Mouse (Mus musculus) kidney, adult 8-10 months (tissue): ENCODE data around the gene Acvr1.

ENCODE experiments used
- DNase-seq, 2 experiments: peaks; one replicate each; pipeline ENCODE4 v3.0.0; 2022

Acvr1 gene

DNA sequence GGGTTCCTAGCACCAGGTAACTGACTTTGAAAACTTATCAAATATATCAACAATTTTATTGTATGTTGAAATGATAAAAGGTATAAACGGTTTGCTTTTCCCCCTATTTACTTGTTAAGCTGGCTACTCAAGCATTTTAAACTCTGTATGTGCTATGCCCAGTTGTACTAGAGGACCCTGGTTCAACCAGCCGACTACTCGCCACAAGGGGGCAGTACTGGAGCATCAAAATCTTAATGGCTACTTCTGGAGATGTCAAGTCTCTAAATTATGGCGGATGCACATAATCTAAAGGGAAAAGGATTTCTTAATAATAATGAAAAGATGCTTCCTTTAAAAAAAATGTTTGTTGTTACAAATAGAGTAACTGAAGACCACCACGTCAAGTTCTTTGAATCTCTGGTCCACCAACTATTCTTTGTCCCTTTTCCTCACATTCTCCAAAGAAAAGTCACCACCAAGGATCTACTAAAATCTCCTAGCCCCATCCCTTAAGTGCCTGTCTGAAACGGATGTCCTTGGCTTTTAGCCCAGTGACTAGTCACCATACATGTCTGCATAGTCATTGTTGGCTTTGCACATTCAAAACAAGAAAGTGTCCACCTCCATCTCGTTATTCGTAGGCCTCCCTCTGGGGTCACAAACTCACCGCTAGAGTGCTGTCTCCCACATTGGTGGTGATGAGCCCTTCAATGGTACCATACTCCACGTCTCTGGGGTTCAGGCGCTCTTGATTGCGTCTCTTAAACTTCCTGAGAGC is 89.8 kb downstream of the Acvr1 start:
- peak; percentile 62 to 92 for DNase-seq

DNA sequence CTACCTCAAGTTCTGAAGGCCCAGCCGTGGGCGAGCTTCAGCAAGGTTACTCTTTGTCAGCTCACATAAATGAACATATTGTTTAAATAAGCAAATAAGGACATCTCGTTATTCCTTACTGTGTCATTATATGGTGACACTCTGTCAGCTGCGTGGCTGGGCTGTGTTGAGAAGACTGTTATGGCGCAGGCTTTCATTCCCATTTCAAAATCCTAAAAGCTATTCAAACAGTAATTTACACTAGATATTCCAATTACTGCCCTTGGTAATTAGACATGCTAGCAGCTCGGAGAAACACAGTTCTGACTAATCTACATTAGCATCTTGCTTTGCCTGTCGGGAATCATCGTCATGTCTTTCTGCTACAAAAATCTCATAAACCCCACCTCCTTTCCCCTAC is 91.4 kb downstream of the Acvr1 start:
- DNase-seq: no peak

DNA sequence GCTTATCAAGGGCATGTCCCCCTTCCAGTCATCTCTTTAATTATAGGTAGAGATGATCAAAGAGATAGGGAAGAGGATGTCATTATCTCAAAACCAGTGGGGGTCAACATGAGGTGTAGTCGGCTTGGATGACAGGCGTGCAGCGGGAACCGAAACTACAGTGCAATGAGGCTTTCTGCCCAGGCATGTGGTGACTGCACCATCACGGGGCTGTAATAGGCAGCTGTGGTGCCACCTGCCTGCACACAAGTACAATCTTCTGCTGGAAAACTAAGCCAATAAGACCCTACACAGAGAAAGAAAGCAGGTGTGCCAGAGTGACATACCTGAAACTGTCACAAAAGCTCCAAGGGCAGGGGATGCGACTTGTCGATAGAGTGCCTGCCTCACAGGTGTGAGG is 96.7 kb downstream of the Acvr1 start:
- no peak for DNase-seq

DNA sequence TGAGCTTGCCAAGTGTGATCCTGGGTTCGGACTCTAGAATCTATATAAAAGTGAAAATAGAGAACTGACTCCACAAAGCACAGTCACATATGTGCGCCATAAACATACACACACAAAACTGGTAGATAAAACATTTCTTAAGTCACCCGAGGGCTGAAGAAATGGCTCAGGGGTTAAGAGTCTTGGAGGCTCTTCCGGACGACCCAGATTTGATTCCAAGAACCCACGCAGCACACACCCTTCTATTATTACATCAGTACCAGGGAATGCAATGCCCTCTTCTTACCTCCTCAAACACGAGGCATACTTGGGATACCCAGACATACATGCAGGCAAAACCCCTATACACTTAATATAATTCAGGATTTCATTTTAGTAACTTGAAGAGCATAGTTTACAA is 97.1 kb downstream of the Acvr1 start, which contains the start of gene Gm17409:
Gene Gm17409 (plus strand): TSS at position 301 of the 400 bp plus-strand sequence.
- no peak for DNase-seq

DNA sequence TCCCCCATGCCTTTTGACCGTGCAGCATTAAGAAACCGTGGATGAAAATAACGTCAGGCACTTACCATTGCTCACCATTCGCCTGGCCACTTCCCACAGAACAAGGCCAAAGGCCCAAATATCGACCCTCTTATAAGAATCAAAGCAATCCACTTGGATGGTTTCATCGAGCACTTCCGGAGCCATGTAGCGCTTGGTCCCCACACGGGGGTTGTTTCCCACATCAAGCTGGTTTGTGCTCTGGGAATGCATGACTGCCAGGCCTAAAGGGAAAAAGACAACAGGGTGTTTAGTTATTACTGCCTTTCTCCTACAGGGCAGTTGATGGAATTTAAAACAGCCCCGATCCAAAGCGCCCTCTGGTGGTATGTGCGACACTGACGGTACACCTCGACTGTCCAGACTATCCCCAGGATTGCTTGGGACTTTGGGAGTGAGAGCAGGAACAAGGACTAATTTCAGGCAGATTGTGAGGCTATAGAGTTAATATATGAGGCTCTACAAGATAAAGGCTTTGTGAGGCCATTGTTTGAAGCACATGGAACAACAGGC is 108.1 kb downstream of the Acvr1 start:
- peak in 1 of 2 experiments; percentile 39 for DNase-seq

DNA sequence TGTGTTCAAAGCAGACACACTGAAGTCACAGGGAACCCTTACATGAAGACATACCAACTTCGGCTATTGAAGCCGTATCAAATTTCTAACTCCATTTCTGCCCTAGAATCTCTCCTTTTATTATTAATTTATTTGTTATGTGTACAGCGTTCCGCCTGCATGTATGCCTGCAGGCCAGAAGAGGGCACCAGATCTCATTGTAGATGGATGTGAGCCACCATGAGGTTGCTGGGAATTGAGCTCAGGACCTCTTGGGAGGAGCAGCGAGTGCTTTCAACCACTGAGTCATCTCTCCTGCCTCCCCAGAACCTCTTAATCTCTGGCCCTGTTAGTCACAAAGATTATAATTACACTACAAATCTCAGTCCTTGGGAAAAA is 109.5 kb downstream of the Acvr1 start:
- no peak for DNase-seq

DNA sequence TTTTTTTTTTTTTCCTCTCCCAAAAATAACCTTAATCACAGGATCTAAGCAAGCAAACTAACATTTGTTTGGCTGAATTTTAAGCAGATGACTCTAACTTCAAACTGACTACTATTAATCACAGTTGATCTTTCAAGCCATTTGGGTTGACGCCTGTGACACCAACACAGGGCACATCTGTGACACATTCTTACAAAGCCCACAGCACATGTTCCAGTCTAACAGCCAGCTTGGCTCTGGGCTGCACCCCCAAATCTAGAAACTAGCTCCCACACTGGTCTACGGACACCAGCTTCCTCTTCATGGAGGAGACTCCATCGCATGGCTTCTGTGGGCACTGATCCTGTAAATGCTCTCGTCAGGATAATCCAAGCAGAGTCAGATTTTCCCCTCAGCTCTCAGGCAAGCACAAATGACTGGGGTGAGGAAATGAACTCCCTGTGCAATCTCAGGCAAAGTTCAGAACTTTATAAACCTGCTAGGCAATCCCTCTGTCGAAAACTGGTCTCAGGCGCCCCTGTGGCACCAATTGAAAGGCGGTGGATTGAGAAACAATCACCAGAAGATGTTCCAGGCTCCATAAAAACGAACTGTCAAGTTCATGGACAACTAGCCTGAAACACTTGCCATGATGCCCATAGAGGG is 110.0 kb downstream of the Acvr1 start:
- DNase-seq: no peak

DNA sequence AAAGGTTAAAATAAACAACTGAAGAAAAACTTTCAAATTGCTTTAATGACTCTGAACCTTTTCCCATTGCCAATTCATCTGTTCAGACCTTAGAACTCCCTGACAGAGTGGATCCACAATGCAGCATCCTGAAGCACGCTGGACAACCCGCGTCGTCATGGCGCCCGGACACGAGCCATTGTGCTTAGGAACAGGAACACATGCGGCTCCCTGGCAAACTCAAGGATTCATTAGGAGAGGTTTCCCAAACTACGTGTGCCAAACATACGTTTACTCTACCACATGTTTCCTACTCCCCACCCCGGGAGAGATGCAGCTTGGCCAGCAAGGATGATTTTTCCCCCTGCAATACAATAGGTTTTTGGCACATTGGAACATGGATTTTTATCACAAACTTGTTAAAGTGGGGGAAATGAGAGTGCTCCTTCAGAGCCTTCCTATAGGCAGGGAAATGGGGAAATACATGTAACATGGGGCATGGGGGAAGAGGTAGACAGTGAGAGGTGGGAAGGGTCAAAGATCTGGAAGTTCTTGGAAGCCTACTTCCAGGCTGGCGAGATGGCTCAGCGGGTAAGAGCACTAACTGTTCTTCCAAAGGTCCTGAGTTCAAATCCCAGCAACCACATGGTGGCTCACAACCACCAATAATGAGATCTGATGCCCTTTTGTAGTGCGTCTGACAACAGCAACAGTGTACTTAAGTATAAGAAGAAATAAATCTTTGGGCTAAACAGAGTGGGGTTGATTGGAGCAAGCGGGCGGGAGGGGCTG is 112.7 kb downstream of the Acvr1 start:
- no peak for DNase-seq

DNA sequence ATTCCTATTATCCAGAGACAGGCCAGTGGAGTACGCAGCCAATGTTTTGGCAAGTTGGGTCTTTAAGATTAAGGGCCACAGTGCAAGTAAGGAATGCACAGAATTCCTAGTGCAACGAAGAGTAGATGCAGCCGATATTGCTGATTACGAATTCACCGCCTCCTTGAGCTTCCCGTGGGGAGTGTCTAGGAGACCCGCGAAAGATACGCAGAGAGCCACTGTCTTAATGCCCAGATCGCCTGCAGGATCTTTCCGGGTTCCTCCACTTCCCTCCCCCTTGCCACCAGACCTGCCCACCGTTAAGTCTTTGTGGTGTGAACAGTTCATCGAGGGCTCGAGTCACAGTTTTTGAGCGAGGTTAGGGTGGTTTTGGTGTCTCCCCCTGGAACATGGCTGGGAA is 120.0 kb downstream of the Acvr1 start:
- no peak for DNase-seq

DNA sequence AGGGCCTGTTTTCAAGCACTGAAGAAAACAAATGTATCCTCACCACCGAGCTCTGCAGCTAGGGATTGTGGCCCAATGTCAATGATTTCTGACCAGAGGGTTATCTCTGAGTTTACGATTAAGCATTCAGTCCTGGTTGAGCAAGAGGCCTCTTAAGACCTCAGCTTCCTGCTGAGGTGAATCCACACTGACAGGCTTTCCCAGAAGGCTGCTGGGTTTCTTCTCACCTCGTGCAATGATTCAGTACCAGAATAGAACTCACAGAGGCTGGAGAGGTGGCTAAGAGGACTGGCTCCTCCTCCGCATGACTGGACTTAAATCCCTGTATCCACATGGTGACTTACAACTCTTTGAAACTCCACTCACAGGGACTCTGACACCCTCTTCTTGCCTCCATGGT is 123.8 kb downstream of the Acvr1 start:
- DNase-seq: no peak

DNA sequence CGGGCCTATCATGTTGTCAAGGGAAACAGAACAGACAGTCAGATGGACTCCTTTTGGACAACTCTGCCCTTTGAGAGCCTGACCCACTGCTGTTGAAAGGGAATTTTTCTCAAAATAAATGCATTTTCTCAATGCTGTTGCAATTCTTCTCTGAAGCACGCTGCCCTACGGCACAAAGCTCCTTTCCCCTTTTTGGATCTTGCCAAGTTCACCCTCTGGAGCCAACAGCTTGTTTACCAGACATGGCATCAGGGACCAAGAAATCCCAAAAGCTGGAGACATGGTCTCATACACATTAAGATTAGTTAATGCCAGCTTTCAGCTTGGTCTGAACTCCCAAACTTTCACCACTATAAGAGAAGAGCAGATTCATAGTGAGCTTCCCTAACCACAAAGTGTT is 130.0 kb downstream of the Acvr1 start:
- no peak for DNase-seq

DNA sequence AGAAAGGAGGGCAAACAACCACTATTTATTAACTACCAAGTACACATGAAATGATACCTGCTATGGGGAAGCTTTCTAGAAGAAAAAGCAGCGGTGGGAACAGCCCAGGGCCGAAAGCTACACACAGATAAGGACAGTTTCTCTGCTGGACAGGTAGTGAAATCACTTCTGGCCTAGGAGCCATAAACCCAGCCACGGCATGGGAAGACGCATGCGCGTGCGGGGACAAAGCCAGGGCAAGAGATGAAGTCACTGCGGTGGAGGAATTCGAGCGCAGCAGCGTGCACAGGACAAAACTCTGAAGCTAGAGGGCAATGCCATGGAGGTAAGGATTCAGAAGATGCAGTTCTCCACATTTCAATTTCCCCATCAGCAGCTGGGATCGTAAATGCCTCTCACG is 131.4 kb downstream of the Acvr1 start:
- no peak for DNase-seq

DNA sequence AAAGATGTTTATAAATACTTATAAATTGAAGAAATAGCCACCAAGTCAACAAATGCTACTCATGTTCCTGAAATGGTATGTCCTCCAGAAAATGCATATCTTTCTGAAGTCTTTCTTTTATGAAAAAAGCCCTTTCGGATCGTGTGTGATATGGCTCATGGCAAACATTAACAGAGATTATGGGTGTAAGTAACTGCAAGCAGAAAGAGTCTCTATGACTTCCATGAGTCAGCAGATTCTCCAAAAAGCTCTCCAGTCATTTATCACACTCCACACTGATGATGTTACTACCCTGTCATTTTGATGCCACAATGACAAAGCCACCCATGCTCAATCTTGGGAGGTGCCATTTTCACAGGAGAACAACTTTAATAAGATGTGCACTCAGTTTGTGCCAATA is 132.5 kb downstream of the Acvr1 start:
- no peak for DNase-seq

DNA sequence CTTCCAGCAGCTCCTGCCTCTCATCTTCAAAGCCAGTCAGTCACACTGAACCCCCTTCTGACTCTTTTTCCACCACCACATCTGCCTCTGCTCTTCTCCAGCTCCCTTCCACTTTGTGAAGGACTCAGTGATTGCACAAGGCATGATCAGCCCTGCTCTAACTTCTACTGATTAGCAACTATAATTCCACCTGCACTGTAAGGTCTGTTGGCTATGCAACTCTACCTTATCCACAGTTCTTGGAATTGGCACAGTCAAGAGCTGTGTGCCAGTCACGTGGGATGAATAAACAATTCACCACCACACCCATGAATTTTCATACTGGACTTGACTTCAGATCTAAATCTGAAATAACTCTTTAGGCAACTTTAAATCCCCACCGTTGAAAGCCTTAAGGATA is 133.6 kb downstream of the Acvr1 start:
- no peak for DNase-seq

DNA sequence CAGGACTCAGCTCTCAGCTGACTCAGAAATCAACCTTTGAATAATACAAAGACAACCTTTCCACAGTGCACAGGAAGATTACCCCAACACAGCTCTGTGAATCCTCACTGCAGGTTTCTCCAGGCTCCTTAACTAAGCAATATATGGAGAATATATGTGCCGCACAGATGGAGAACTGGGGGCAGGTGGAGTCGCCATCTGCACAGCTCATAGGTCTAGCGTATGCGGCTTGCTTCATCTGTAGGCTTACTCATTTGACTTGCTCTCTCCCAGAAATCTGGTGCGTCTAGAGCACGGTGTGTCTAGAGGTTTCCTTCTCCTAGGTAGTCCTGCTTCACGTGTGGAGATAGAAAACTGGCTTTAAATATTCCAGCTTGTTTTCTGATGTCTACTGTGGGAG is 134.7 kb downstream of the Acvr1 start:
- no peak for DNase-seq

DNA sequence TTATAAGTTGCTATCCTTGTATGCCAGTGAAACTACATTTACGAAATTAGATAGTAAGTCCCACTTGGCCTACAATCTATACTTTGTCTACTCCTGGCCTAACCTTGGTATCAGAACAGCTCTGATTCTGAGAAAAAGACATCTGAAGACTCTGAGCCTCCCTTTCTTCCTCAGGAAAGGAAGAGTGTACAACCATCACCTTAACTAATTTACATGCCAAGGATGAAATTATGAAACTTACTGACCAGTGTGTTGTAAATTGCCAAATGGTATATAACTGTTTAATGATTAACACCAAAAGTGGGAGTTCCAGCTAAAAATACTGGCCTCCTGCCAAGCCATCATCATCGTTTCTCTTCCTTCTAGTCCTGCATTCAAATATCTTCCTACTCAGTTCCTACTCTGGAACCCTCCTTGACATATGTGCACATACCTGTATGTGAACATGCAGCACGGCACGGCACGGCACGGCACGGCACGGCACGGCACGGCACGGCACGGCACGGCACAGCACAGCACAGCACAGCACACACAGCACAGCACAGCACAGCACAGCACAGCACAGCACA is 141.4 kb downstream of the Acvr1 start:
- DNase-seq: no peak

DNA sequence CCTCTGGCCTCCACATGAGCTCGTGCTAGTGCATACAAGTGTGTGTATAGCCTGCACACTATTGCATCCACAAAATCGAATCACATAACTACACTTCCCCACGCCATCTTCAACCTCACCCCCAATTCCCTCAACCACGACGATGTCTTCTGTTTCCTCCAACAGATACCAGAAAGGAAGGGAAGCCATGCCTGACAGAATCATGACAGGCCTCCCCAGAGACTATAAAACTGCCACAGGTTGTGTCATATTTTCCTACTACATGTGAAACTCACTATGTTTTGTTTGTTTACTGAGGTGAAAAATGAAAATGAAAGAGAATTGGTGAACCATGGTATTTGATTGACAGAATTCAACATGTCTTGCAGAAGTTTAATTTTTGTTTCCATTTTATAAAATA is 143.6 kb downstream of the Acvr1 start:
- DNase-seq: no peak

DNA sequence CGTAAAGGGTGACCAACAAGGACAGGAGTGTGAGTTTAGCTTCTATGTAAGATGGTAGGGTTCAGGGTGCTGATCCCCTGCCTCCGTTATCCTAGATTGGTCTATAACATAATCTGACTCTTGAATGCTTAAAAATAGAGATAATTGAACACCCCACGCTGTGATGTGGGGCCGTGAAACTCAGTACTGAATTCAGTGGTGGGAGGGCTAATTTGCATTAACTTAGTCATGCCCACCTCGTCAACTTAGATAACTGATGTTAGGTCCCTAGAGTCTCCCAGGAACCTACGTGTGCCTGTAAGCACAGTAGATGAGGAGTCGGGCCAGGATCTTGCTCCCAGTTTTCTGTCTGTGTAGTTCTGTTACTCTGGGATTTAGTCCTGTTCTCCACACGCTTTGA is 147.4 kb downstream of the Acvr1 start:
- no peak for DNase-seq

DNA sequence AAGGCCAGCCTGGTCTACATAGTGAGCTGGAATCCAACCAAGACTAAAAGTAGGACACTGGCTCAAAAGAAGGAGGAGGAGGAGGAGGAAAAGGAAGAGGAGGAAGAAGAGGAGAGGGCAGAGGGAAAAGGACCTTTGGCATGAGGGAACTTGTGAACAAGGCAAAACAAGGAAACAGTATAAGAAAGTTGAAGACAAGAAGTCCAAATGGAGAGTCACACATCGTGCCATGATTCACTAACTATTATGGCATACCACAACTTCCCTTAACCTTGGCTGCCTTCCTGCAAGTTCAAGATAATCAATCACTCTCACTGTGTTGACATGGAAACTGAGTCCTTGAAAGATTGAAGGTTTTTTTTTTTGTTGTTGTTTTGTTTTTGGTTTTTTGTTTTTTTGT is 148.8 kb downstream of the Acvr1 start:
- DNase-seq: no peak

DNA sequence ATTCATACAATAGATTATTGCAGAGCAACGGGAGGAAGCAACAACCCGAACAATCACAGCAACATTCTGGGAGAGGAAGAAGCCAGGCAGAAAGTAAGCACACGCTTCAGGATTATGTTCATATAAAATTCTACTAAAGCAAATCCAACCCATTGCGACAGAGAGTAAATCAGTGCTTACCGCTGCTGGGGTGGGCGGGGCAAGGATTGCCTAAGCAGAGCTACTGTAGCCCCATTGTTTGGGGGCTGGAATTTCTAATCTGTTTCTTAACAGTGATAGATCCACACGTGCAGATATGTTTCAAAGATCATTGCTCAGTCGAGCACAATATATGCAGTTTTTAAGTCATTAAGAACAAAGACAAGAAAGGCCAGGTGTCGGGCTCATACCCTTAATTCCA is 149.3 kb downstream of the Acvr1 start:
- DNase-seq: no peak

DNA sequence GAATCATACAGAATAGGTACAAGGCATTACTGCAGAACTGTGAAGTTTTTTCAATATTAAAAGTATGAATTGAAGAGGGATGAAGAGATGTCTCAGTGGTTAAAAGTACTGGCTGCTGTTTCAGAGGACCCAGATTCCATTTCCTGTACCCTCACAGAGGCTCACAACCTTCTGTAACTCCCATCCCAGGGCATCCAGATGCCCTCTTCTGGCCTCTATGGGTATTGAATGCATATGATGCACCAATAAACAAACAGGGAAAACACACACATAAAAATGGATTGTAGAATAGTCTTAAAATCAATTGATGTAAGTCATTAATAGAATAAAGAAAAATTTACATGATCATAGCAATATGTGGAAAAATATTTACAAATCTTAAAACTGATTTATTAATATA is 151.9 kb downstream of the Acvr1 start:
- no peak for DNase-seq

DNA sequence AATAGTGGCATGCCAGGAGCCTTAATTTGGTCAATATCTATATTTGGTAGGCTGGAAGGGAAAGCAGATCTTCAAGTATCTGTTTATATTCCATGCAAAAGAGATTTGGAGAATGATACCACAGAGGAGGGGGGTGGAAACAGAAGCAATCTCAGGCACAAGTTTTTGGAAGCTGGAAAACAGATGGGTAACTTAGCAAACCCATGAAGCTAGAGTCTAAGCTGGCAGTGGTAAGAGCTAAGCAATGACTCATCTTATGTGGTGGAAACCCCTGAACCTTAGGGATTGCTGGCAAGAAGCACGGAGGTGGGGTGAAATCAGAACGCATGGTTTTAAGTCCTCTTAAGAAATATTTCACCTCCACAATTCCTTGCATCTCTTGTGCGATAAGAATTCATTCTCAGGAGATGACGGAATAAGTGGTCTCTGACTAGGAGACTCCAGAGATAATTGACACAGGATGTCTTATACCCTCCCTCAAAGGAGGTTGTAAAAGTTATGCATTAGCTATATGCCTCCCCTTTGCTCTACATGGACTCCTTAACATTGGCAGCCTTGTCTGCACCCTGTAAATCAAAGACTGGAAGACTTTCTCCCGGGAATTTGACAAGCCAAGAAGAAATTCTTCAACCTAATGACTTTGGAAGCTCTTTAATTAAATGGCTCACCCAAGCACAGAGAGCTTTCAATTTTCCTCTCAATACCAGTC is 157.9 kb downstream of the Acvr1 start:
- DNase-seq: no peak

DNA sequence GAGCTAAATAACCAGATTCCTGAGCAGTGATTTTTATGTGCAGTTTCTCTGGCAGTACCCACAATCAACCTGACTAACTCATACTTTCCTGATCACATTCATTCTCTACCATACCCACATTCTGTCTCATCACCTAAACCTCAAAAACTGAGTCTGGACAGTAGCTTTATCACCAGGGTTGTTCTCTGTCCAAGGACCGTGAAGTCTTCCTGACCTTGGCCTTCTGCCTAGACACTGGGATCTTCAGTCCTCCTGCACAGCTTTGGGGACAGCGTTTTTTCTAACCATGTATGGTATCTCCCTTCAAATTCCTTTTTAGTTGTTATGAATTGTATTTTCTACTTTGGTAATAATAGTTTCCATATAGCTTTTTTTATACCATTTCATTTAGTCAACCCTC is 163.5 kb downstream of the Acvr1 start:
- DNase-seq: no peak
